Mouse (Mus musculus): Measurements from ENCODE around the gene Fam173b.

Gene Fam173b

DNA sequence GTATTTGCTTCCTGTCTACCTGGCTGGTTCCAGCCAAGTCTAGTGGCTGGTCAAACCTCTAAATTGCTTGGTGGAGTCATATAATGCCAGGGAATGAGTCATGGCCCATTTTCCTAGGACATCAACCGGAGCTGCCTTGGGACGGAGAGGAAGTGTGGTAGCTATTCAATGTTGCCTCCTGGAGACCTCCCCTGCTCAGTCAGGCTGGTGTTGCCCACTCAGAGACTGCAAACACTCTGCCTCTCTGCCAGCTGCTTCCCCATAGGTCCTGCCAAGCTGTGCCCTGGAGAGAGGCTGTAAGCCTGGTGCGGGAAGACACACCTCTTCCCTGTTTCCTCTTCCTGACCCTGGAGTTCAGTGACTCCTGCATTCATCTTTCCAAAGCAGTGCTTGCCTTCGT, 30.8 kb downstream of the Fam173b start:
- DNase-seq (ENCODE audit: low spot score in 2 of 2) = no peak

DNA sequence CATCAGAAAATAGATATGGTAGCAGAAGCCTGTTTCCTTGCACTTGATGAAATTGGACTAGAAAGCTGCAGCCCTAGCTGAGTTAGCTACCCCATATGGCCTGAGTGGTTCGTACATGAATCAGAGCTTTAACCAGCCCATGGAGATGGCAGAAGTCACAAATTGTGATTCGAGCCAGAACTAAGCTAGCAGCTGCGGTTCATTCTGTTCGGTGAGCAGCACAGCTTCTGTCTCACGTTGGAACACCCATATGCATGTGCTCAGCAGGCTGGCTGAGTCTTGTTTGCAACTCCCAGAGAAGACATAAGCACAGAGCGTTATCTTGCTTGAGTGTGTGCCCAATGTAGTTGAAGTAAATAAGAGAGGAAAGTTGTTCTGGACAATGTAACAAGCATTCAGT, 32.9 kb downstream of the Fam173b start:
- DNase-seq (ENCODE audit: low spot score in 2 of 2) = no peak

DNA sequence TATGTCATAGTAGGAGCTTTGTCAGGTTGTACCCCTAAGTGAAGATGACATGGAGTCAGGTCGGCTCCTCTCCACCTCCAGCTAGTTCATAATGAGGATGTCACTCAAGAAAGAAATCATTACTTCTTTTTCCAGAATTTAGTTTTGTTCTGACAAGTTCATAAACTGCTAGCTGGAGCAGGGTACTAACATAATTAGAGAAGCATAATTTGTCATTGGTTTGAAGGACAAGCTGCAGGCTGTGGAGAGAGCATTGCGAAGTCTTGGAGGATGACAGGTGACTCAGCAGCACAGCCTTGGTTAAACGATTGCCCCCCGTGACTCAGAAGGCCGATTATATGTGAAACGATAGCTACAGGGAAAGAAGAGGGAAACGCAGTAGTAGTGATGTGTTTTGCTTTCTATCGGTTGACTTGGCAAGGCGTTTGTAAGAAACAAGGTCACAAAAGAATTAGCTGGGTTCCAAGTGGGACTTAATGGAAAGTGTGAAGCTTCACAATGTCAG, 34.5 kb downstream of the Fam173b start:
- DNase-seq (ENCODE audit: low spot score in 2 of 2) = no peak

DNA sequence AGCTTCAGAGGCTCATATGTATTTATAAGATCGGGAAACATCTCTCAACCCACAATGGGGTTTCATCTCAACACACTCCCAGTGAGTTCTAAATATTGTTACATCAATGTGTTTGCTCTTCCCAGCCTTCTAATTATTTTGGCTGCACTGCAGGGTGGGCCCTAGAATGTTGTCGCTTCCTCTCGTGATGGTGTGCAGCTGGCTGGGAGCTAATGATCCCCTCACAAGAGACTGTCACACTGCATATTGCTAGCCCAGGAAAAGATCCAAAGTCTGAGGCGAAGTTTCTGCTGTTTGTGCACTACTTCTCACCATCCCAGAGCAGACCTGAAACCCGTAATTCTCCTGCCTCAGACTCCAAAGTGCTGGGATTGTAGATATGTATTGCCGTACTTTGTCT, 45.6 kb downstream of the Fam173b start:
- DNase-seq (ENCODE audit: low spot score in 2 of 2) = no peak

DNA sequence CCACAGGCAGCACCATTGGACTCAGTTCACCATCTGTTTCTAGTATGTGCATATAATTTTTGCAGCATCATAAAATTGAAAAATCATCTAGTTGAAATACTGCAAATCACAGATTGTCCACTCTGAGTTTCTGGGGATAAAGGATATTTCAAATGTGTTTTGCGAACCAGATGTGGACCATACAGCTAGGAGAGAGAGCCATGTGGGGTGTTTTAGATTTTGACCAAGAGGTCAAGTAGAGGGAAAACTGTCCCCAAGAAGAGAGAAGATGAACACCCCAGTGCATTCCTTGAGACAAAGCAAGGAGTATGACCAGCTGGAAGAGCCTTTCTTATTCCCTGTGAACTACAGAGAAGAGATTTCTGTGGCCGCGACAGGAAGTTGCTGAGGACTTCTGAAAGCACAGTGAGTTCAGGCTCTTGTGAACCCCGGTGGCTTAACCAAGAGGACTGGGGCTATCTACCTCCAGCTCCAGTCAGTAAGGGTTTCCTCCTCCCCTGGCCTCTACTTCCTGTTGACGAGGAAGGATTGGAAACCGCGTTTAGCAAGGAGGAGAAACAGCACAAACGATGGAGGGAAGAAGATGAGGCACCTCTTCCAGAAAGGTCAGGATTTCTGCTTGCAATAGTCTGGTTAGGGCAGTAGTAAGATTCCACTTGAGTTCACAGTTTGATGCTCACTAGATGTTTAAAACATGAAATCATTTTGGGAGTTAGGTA, 46.4 kb downstream of the Fam173b start:
- no peak for DNase-seq (ENCODE audit: low spot score in 2 of 2)

DNA sequence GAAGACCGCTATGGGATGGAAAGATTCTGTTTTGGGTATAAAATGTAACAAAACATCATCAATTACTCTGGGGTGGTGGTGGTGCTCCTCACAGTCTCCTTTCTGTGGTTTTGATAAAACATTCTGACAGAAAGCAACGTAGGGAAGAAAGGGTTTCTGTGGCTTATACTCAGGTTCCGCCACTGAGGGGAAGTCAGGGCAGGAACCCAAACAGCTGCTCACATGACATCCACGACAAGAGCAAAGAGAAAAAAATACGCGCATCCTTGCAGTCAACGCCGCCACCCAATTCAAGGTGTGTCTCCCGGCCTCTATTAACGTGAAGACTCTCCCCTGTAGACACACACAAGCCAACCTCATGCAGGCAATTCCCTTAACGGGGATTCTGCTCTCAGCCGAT, 48.0 kb downstream of the Fam173b start:
- peak in 1 of 2 experiments; percentile 4 for DNase-seq (ENCODE audit: low spot score in 2 of 2)

DNA sequence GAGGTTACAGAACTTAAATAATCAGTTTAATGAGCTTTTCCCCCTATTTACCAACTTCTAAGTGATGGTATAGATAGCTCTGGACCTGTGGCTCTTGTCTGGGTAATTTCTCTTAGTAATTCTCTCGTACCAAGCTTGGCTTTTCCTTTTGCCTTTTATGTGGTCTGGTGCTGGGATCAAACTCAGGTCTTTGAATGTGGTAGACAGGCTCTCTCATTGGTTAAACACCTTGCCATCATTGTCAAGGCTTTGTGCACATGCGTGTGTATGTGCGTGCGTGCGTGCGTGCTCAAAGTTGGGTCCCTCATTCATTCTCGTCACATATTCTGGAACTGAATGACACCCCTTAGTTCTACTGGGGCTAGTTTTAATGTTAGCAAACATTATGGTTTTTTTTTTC, 49.2 kb downstream of the Fam173b start:
- no peak for DNase-seq (ENCODE audit: low spot score in 2 of 2)

DNA sequence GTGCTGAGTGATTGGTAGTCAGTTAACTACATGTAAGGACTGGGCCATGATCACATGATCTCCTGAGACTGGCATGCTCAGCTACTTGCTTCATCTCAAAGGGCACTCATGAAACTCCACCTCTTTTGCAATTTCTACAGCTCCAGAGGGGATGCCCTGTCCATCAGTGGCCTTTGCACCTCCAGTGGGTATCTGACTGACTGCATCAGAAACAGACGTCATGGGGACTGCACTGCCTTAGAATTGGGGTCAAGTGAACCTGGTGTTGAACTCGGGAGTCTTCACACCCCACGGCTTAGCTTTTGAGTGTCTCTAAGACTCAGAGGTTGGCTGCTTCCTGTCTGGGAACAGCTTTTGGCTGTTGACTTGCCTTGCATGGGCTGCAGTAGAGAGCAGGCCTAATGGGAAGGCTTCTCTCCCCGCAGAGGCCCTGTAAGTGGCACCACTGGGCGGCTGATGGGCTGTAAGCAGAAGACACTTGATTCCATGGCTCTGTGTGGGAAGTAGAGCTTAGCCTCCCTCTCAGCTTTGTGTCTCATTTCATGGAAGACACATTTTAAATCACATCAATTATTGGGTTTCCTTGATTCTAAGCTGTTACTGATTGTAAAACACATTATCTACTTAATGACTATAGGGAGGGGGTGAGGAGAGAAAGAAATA, 58.6 kb downstream of the Fam173b start:
- DNase-seq (ENCODE audit: low spot score in 2 of 2) = no peak

DNA sequence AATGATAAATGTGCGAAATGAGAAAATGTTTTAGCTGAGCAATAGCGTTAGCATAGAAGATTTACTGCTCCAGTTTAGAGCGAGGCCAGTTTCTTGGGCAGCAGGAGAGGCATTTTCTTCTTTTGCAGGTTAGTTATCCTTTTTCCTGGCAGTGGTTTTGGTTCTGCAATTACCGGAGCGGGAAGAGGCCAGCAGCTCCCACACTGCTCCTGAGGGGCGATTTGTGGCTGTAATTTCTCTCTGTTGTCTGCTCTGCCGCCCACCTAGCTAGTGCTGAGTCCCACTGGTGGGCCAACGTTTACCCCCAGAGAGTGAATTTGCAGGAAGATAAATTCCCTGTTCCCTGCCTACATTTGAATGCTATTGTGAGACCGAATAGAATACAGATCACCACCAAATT, 59.2 kb downstream of the Fam173b start:
- DNase-seq (ENCODE audit: low spot score in 2 of 2) = no peak

DNA sequence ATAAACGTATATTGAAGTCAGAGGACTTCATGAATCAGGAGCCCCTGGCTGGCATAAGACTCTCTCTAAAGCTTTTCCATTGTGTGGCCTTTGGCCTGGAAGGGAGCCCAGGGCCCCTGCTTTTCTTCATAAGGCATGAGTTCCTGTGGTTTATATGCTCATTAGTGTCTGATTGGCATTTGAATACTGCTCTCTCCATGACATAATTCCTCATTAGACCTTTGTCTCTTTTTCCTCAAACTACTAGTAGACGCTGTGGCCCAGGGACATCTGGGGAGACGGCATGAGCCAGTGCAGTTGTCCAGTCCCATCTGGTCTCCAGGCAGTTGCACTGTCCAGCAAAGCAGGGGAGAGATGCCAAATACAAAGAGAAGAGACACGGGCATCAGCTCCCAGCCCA, 60.1 kb downstream of the Fam173b start:
- no peak for DNase-seq (ENCODE audit: low spot score in 2 of 2)

DNA sequence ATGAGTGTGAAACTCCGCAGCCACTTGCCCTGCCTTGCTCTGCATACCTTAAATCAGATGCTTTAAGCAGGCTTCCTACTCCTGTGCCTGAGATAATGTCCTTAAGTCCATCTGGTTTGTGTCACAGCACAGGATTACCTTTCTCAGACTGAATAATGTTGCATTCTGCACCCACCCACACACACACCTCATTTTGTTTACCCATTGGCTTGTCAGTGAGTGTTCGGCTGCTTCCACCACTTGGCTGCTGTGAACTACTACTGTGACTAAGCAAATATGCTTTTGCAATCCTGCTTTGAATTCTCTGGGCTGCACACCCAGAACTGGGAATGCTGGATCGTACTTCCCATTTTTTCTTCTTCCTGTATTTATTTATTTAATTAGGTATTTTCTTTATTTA, 61.4 kb downstream of the Fam173b start:
- no peak for DNase-seq (ENCODE audit: low spot score in 2 of 2)
